Mouse (Mus musculus) CH12.LX (cell line): ENCODE data around the gene Hist1h2bf.

Experiments used
- CHD1 ChIP-seq: IDR thresholded peaks from 2 replicates; pipeline ENCODE4 v1.6.1; 2012; ENCODE audit warnings: low read depth, low read length, improper control_type of control experiment, inconsistent platforms
- CHD2 ChIP-seq: IDR thresholded peaks from 2 replicates; pipeline ENCODE4 v1.6.1; 2011; ENCODE audit warnings: low read length, improper control_type of control experiment
- CTCF ChIP-seq, 2 experiments: IDR thresholded peaks in 1 of 2; conservative IDR thresholded peaks in 1 of 2; 2 replicates each; pipeline ENCODE4 v1.5.1; 2011 to 2012; ENCODE audit warnings: low read depth in 2 of 2, low read length in 2 of 2, improper control_type of control experiment in 1 of 2, inconsistent platforms in 1 of 2, mild to moderate bottlenecking in 1 of 2, moderate library complexity in 1 of 2
- ETS1 ChIP-seq: conservative IDR thresholded peaks from 2 replicates; pipeline ENCODE4 v1.6.1; 2012; ENCODE audit warnings: low read depth, mild to moderate bottlenecking, inconsistent platforms, low read length, improper control_type of control experiment, moderate library complexity
- HCFC1 ChIP-seq: IDR thresholded peaks from 2 replicates; pipeline ENCODE4 v1.6.1; 2012; ENCODE audit warnings: low read depth, mild to moderate bottlenecking, inconsistent platforms, low read length, improper control_type of control experiment
- MEF2A ChIP-seq: IDR thresholded peaks from 2 replicates; pipeline ENCODE4 v1.6.1; 2014; ENCODE audit warnings: low read depth, mild to moderate bottlenecking, inconsistent platforms, low read length, improper control_type of control experiment, borderline replicate concordance
- MXI1 ChIP-seq: IDR thresholded peaks from 2 replicates; pipeline ENCODE4 v1.6.1; 2011; ENCODE audit warnings: mild to moderate bottlenecking, low read depth, low read length, improper control_type of control experiment
- POLR2A ChIP-seq: IDR thresholded peaks from 2 replicates; pipeline ENCODE4 v1.6.1; 2011; ENCODE audit warnings: low read depth, mild to moderate bottlenecking, improper control_type of control experiment, low read length
- POLR2AphosphoS2 ChIP-seq: IDR thresholded peaks from 2 replicates; pipeline ENCODE4 v1.6.1; 2011; ENCODE audit warnings: low read depth, low read length, improper control_type of control experiment
- UBTF ChIP-seq: IDR thresholded peaks from 2 replicates; pipeline ENCODE4 v1.6.1; 2012; ENCODE audit warnings: low read depth, mild to moderate bottlenecking, inconsistent platforms, low read length, improper control_type of control experiment, moderate library complexity
- USF2 ChIP-seq: conservative IDR thresholded peaks from 2 replicates; pipeline ENCODE4 v1.6.1; 2011; ENCODE audit warnings: low read depth, low read length, improper control_type of control experiment
- ZNF384 ChIP-seq: IDR thresholded peaks from 2 replicates; pipeline ENCODE4 v1.6.1; 2012; ENCODE audit warnings: low read depth, low read length, improper control_type of control experiment, inconsistent platforms

DNA sequence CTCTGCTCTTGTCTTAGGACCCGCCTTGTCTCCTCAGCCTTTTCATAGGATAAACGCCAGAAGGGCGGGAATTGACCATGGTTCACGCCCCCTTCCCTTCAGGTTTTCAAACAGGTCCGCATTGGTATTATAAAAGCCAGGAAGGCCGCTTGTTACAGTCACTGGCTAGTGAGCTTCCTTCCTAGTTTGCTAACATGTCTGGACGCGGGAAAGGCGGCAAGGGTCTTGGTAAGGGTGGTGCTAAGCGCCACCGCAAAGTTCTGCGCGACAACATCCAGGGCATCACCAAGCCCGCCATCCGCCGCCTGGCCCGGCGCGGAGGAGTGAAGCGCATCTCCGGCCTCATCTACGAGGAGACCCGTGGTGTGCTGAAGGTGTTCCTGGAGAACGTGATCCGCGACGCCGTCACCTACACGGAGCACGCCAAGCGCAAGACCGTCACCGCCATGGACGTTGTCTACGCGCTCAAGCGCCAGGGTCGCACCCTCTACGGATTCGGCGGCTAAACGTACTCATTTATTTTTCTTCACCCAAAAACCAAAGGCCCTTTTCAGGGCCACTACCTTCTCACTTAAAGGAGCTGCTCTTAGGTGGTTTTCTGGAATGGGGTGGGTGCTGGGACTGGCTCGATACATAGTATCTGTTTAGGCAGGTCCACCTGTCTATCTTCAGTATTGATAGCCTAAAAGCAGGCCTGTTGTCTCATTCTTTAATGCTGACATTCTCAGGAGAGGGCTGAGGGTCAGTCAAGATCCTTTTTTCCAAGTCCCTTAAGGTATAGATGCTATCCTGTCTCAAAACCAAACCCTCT, 7.6 kb upstream of the Hist1h2bf start, which contains the start of gene Hist1h4d:
- TF ChIP-seq POLR2AphosphoS2, result peak; percentile 100
- peak; percentile 99 for TF ChIP-seq UBTF
- peak; percentile 85 for TF ChIP-seq HCFC1
- TF ChIP-seq CTCF (conservative IDR thresholded peaks at IDR 0.05 in 1 of 2, IDR thresholded peaks at IDR 0.05 in 1 of 2; ENCODE audit: low read depth in 2 of 2, low read length in 2 of 2), result no peak
- TF ChIP-seq ETS1, result 0 out of 2 replicates have a peak, but pooled peaks have one; percentile 19
- TF ChIP-seq CHD1, result peak; percentile 83
- peak; percentile 99 for TF ChIP-seq POLR2A
- no peak for TF ChIP-seq ZNF384
- TF ChIP-seq MXI1, result no peak; the same call in 1 of the 2 replicates
- TF ChIP-seq CHD2, result no peak; the same call in 1 of the 2 replicates
- peak; percentile 74; the same call in 1 of the 2 replicates for TF ChIP-seq MEF2A
- peak; percentile 44; the same call in 1 of the 2 replicates for TF ChIP-seq USF2
